Mouse (Mus musculus) olfactory bulb, adult 2 months (tissue): ENCODE measurements around the gene 2010109A12Rik.

ENCODE experiments used
- CTCF ChIP-seq: fragments of 200-500 bp; IDR thresholded peaks from 2 replicates; pipeline ENCODE4 v1.5.1; 2012; ENCODE audit warnings: low read depth, mild to moderate bottlenecking, low read length, moderate library complexity; ENCODE audit not compliant: insufficient read depth
- POLR2A ChIP-seq: fragments of 200-500 bp; IDR thresholded peaks from 2 replicates; pipeline ENCODE4 v1.6.1; 2012; ENCODE audit warnings: mild to moderate bottlenecking, low read depth, low read length, moderate library complexity; ENCODE audit not compliant: insufficient read depth

GRCm38 (mm10) chr5:93235888-93236287 is 29.6 kb downstream of the 2010109A12Rik start:
- TF ChIP-seq POLR2A (no peak), CTCF (no peak)
